33 mouse cellular contexts compared by ENCODE assay signal in the genomic region with DNA sequence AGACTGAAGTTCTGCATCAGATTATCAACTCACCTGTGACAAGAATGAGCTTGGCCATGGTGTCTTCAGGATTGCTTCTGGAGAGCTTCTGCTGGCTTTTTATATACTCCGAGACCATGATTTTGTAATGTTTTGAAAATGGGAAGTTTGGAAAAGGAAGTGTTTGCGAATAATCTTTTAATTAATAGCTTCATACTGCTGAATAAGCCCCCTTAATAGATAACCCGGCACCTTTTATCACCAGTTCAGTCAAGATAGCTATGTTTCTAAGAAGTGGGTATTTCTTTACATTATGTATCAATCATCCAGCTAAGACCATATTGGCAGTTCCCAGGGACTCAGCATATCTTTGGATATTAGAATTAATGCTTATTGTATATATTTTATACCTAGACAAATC. TPM values are rescaled to one million over a fixed set of nuclear protein-coding genes. Genes with fewer than 3 reads are reported as not detected.
DNase-seq lines count a peak whose midpoint lies in the region; ATAC-seq and TF ChIP-seq lines count a peak whose summit lies in the region.
"Had no signal": no experiment of that assay in that cellular context is flagged by ENCODE, and none has a peak within 500 bp of the region (broad histone marks: within the 10 kb centered on the region; RNA-seq: fewer than 3 reads in every experiment).

A gene (minus strand): TSS at position 101 of the 400 bp plus-strand sequence.

- no peaks in the 10 kb centered on the region for H3K9me3 ChIP-seq in hindbrain, embryonic 14.5 days (ENCODE audit: control insufficient read depth, low read length)
- H3K9me3 ChIP-seq: forebrain, embryonic 15.5 days; hindbrain, embryonic 15.5 days had no signal

- no peak within 1 kb of the TSS for H3K4me2 ChIP-seq in hindbrain, embryonic 14.5 days (replicated peaks)
- H3K4me2 ChIP-seq: forebrain, embryonic 15.5 days; heart, embryonic 12.5 days; hindbrain, embryonic 15.5 days; lung, embryonic 14.5 days; neural tube, embryonic 12.5 days had no signal

- 71% methylated on average over 3 of the region's 3 CpGs for WGBS in lung, adult 2 months
- WGBS in macrophage (ENCODE audit: missing documents): 50% methylated on average over 3 of the region's 3 CpGs
- 81% methylated on average over 3 of the region's 3 CpGs for WGBS in hindbrain, embryonic 14.5 days

- no peak within 1 kb of the TSS for H3K4me3 ChIP-seq in lung, adult 2 months (replicated peaks; ENCODE audit: extremely low read depth, low read depth, low read length)
- H3K4me3 ChIP-seq in macrophage (ENCODE audit: inconsistent target): no peak within 1 kb of the TSS
- no peak within 1 kb of the TSS for H3K4me3 ChIP-seq in layer of hippocampus, adult 2 months
- H3K4me3 ChIP-seq in hindbrain, embryonic 14.5 days (replicated peaks; ENCODE audit: low read length): no peak within 1 kb of the TSS
- H3K4me3 ChIP-seq: forebrain, embryonic 10.5 days; forebrain, embryonic 15.5 days; heart, adult 2 months; heart, embryonic 12.5 days; hindbrain, embryonic 15.5 days; myocyte; neural tube, embryonic 12.5 days had no signal

- H3K4me1 ChIP-seq in lung, adult 2 months (ENCODE audit: control insufficient read depth, insufficient read depth, low read length): no peaks in the 10 kb centered on the region
- no peaks in the 10 kb centered on the region for H3K4me1 ChIP-seq in hindbrain, embryonic 14.5 days (replicated peaks; ENCODE audit: control insufficient read depth, insufficient read depth, low read length)
- H3K4me1 ChIP-seq: forebrain, embryonic 15.5 days; heart, embryonic 12.5 days; hindbrain, embryonic 15.5 days; neural tube, embryonic 12.5 days had no signal

- no peaks in the 10 kb centered on the region for H3K36me3 ChIP-seq in macrophage (ENCODE audit: inconsistent target)
- H3K36me3 ChIP-seq in hindbrain, embryonic 14.5 days (replicated peaks; ENCODE audit: control insufficient read depth, insufficient read depth): no peaks in the 10 kb centered on the region
- H3K36me3 ChIP-seq: forebrain, embryonic 10.5 days; forebrain, embryonic 15.5 days; heart, embryonic 12.5 days; hindbrain, embryonic 15.5 days; neural tube, embryonic 12.5 days had no signal

- ATAC-seq in erythroblast, adult 5-6 weeks (replicated peaks; ENCODE audit: low FRiP score, poor library complexity, severe bottlenecking): no peak
- no peak for ATAC-seq in hindbrain, embryonic 14.5 days (ENCODE audit: low FRiP score)
- ATAC-seq: CD4-positive, CD25-positive, alpha-beta regulatory T cell, adult 4 months; forebrain, embryonic 15.5 days; inflammation-experienced regulatory T-cells, adult 6 months; midbrain, embryonic 16.5 days had no signal

- H3K9ac ChIP-seq in hindbrain, embryonic 14.5 days: no peak within 1 kb of the TSS
- H3K9ac ChIP-seq: forebrain, embryonic 15.5 days; heart, embryonic 12.5 days; hindbrain, embryonic 15.5 days; lung, embryonic 14.5 days; neural tube, embryonic 12.5 days had no signal

- no peaks in the 10 kb centered on the region for H3K79me2 ChIP-seq in macrophage (ENCODE audit: inconsistent target)

- H3K27ac ChIP-seq in macrophage: no peak within 1 kb of the TSS
- H3K27ac ChIP-seq in layer of hippocampus, adult 2 months: no peak within 1 kb of the TSS
- H3K27ac ChIP-seq in hindbrain, embryonic 14.5 days: no peak within 1 kb of the TSS
- H3K27ac ChIP-seq: forebrain, embryonic 10.5 days; forebrain, embryonic 15.5 days; heart, adult 2 months; hindbrain, embryonic 15.5 days; neural tube, embryonic 12.5 days had no signal

- no peak for TF ChIP-seq CTCF in lung, adult 2 months (IDR thresholded peaks at IDR 0.05; ENCODE audit: insufficient read depth, low read length)
- TF ChIP-seq CTCF in layer of hippocampus, adult 2 months (conservative IDR thresholded peaks at IDR 0.05): no peak

- TF ChIP-seq POLR2A in lung, adult 2 months (IDR thresholded peaks at IDR 0.05; ENCODE audit: borderline replicate concordance, extremely low read depth, low read depth, low read length): peak; percentile 16; the same call in 1 of the 2 replicates

- no peak for DNase-seq in lung, adult 2 months
- DNase-seq in lung, postnatal 25 days (ENCODE audit: low spot score): no peak
- DNase-seq in layer of hippocampus, adult 2 months (ENCODE audit: low spot score in 2 of 2): no peak
- DNase-seq in c-Kit-positive CD71-positive TER-119-positive erythroid progenitor cells, embryonic 14.5 days (ENCODE audit: low spot score): no peak
- DNase-seq in hindbrain, embryonic 14.5 days (ENCODE audit: low spot score): no peak
- DNase-seq: adrenal gland, postnatal 14 days; cerebellum, adult 2 months; cerebellum, postnatal 14 days; gastrocnemius, postnatal 25 days; heart, adult 2 months; heart, postnatal 4 days; kidney, adult 18-20 months; kidney, postnatal 4 days; layer of hippocampus, postnatal 36 days; left cerebral cortex, postnatal 4 days; lung, embryonic 14.5 days; lung, postnatal 36 days; thymus, postnatal 4 days had no signal

- no peaks in the 10 kb centered on the region for H3K27me3 ChIP-seq in hindbrain, embryonic 14.5 days (ENCODE audit: control insufficient read depth, insufficient read depth, low read length)
- H3K27me3 ChIP-seq: forebrain, embryonic 15.5 days; heart, embryonic 12.5 days; hindbrain, embryonic 15.5 days; neural tube, embryonic 12.5 days had no signal

RNA-seq across cellular contexts. Expression of the gene that starts here (rescaled TPM):
- 206 and 281 TPM in 2 replicates for polyA plus RNA-seq in lung, adult 2 months (2012; rRNA removed)
- 980 and 1,041 TPM in 2 replicates for total RNA-seq in erythroblast, adult 5-6 weeks (2015; ENCODE audit: low replicate concordance)
- 603 and 680 TPM in 2 replicates for total RNA-seq in erythroblast, adult 5-6 weeks (2017; ENCODE audit: low replicate concordance)
- 1 to 10 TPM in 5 of 26 experiments, under 1 TPM in 1, not detected in 20; 0.55 to 1.6 (median 1.3) TPM for total RNA-seq in macrophage (2018; cell fraction: chromatin; rRNA removed)
- 10 to 100 TPM in 17 of 26 experiments, 1 to 10 TPM in 9; 3.8 to 19.7 (median 12.1) TPM for total RNA-seq in macrophage (2018; cell fraction: cytosol; rRNA removed)
- total RNA-seq in macrophage (2018; cell fraction: nucleus; rRNA removed): 10 to 100 TPM in 9 of 26 experiments, 1 to 10 TPM in 17; 2.1 to 14.2 (median 9.4) TPM
- 18.5 to 22.7 TPM (median 21.0 TPM) in 3 replicates for polyA plus RNA-seq in macrophage (2018)
- total RNA-seq in layer of hippocampus, adult 2 months (2021): not detected
- polyA plus RNA-seq in hindbrain, embryonic 14.5 days (2014; fragmentation: Nextera tagmentation; extraction: Ambion mirVana): 0.47 TPM in 1 of 2 replicates, not detected in the other
- total RNA-seq: gastrocnemius, adult 18-20 months; gastrocnemius, postnatal 25 days; layer of hippocampus, postnatal 36 days; left cerebral cortex, postnatal 4 days had no signal
- polyA plus RNA-seq: CD4-positive, CD25-positive, alpha-beta regulatory T cell, adult 4 months; embryonic facial prominence, embryonic 11.5 days; forebrain, embryonic 10.5 days; forebrain, embryonic 15.5 days; heart, embryonic 12.5 days; hindbrain, embryonic 15.5 days; inflammation-experienced regulatory T-cells, adult 6 months; lung, embryonic 14.5 days; midbrain, embryonic 16.5 days; myocyte; neural tube, embryonic 12.5 days; small intestine, adult 2 months; stomach, embryonic 14.5 days had no signal

Comparison
In these comparisons a context has a peak if more than half of its experiments do, and no peak if none do; other contexts are left out.
1. RNA of the gene that starts here (total RNA-seq): 603 to 1,041 TPM in erythroblast, adult 5-6 weeks; not detected in layer of hippocampus, adult 2 months; every median in the first group is over 100 times any median in the second.
2. RNA of the gene that starts here (polyA plus RNA-seq): 206 to 281 TPM in lung, adult 2 months and 18.5 to 22.7 TPM in macrophage; 0.47 TPM in hindbrain, embryonic 14.5 days; every median in the first group is over 10 times any median in the second.